8 mouse cellular contexts compared by ENCODE assay signal in the genomic region with DNA sequence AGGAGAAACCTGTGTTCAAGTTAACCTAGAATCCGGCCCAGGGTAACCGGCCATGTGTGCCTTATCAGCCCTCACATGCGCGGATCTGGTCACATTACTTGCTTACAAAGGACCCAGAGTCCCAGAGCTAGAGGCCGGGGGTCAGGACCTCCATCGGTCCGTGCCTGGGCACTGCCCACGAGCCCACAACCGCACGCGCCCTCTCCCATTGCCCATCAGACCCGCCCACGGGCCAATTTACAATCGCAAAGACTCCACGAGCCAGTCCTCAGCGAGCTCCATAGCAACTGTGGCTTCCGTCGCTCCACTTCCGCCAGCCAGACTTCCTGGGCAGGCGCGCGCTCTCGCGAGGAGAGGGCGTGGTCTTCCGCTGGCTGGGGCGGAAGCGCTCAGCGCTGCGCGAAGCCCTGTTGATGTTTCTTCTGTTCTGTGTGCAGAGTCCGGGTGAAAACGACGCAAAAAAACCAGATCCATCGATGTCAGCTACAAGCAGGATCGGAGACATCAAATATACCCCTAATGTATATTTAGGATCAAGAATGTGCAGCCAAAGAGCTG. TPM values are rescaled to one million over a fixed set of nuclear protein-coding genes. Genes with fewer than 3 reads are reported as not detected.
DNase-seq lines count a peak whose midpoint lies in the region; ATAC-seq and TF ChIP-seq lines count a peak whose summit lies in the region.

A gene (minus strand): TSS at position 326 of the 558 bp plus-strand sequence.

- H3K9ac ChIP-seq in embryonic facial prominence, embryonic 13.5 days, result peak within 1 kb of the TSS; percentile 83
- H3K9ac ChIP-seq in limb, embryonic 12.5 days (replicated peaks), result peak within 1 kb of the TSS; percentile 63
- H3K9ac ChIP-seq in midbrain, embryonic 15.5 days, result peak within 1 kb of the TSS; percentile 64

- peaks cover 32% of the 10 kb centered on the region for H3K36me3 ChIP-seq in embryonic facial prominence, embryonic 13.5 days
- no peaks in the 10 kb centered on the region for H3K36me3 ChIP-seq in kidney, adult 2 months (ENCODE audit: control insufficient read depth, insufficient read depth, low read length)
- H3K36me3 ChIP-seq in limb, embryonic 12.5 days, result peaks cover 32% of the 10 kb centered on the region
- peaks cover 15% of the 10 kb centered on the region; the same call in 1 of the 2 replicates for H3K36me3 ChIP-seq in midbrain, embryonic 15.5 days (replicated peaks)
- peaks cover 5% of the 10 kb centered on the region for H3K36me3 ChIP-seq in spleen, adult 2 months (ENCODE audit: control insufficient read depth, insufficient read depth, low read length)

- peak; percentile 81 for ATAC-seq in embryonic facial prominence, embryonic 13.5 days (ENCODE audit: insufficient number of reproducible peaks, insufficient read depth, low FRiP score, low TSS enrichment, low read depth)
- ATAC-seq in limb, embryonic 12.5 days (ENCODE audit: insufficient number of reproducible peaks, insufficient read depth, low FRiP score, low TSS enrichment, low read depth), result peak; percentile 93
- peak; percentile 96 for ATAC-seq in midbrain, embryonic 15.5 days (replicated peaks)

- no peaks in the 10 kb centered on the region for H3K27me3 ChIP-seq in embryonic facial prominence, embryonic 13.5 days
- H3K27me3 ChIP-seq in kidney, adult 2 months (replicated peaks; ENCODE audit: control insufficient read depth, insufficient read depth, low read length), result no peaks in the 10 kb centered on the region
- no peaks in the 10 kb centered on the region for H3K27me3 ChIP-seq in limb, embryonic 12.5 days
- no peaks in the 10 kb centered on the region for H3K27me3 ChIP-seq in midbrain, embryonic 15.5 days (replicated peaks)
- no peaks in the 10 kb centered on the region for H3K27me3 ChIP-seq in spleen, adult 2 months (ENCODE audit: control insufficient read depth, insufficient read depth, low read length)

- peak within 1 kb of the TSS; percentile 90 for H3K4me2 ChIP-seq in embryonic facial prominence, embryonic 13.5 days
- peak within 1 kb of the TSS; percentile 76 for H3K4me2 ChIP-seq in limb, embryonic 12.5 days
- peak within 1 kb of the TSS; percentile 81 for H3K4me2 ChIP-seq in midbrain, embryonic 15.5 days

- H3K4me3 ChIP-seq in embryonic facial prominence, embryonic 13.5 days, result peak within 1 kb of the TSS; percentile 82
- peak within 1 kb of the TSS; percentile 85 for H3K4me3 ChIP-seq in kidney, adult 2 months (ENCODE audit: insufficient read depth, low read depth, low read length)
- peak within 1 kb of the TSS; percentile 67 for H3K4me3 ChIP-seq in limb, embryonic 12.5 days (replicated peaks)
- H3K4me3 ChIP-seq in midbrain, embryonic 15.5 days, result peak within 1 kb of the TSS; percentile 64
- peak within 1 kb of the TSS; percentile 68 for H3K4me3 ChIP-seq in spleen, adult 2 months (ENCODE audit: extremely low read depth, insufficient read depth, insufficient read length)

- no peaks in the 10 kb centered on the region for H3K9me3 ChIP-seq in embryonic facial prominence, embryonic 13.5 days
- no peaks in the 10 kb centered on the region for H3K9me3 ChIP-seq in limb, embryonic 12.5 days
- H3K9me3 ChIP-seq in midbrain, embryonic 15.5 days, result no peaks in the 10 kb centered on the region

- peaks cover 24% of the 10 kb centered on the region for H3K4me1 ChIP-seq in embryonic facial prominence, embryonic 13.5 days
- H3K4me1 ChIP-seq in kidney, adult 2 months (ENCODE audit: control insufficient read depth, insufficient read depth, low read length), result peaks cover 6% of the 10 kb centered on the region
- peaks cover 17% of the 10 kb centered on the region for H3K4me1 ChIP-seq in limb, embryonic 12.5 days (replicated peaks)
- H3K4me1 ChIP-seq in midbrain, embryonic 15.5 days, result peaks cover 32% of the 10 kb centered on the region
- H3K4me1 ChIP-seq in spleen, adult 2 months (ENCODE audit: control insufficient read depth, insufficient read depth, insufficient read length), result peaks cover 12% of the 10 kb centered on the region; the same call in 1 of the 2 replicates

- H3K27ac ChIP-seq in embryonic facial prominence, embryonic 13.5 days, result peak within 1 kb of the TSS; percentile 78
- H3K27ac ChIP-seq in kidney, adult 2 months (ENCODE audit: insufficient read depth, low read depth, low read length), result peak within 1 kb of the TSS; percentile 88
- H3K27ac ChIP-seq in limb, embryonic 12.5 days, result peak within 1 kb of the TSS; percentile 74
- H3K27ac ChIP-seq in midbrain, embryonic 15.5 days, result peak within 1 kb of the TSS; percentile 81
- peak within 1 kb of the TSS; percentile 75 for H3K27ac ChIP-seq in spleen, adult 2 months (ENCODE audit: insufficient read depth, low read length)

- peak; percentile 89 for DNase-seq in 3134 (ENCODE audit: extremely low read depth, insufficient read length, low spot score)
- peak; percentile 95 to 96 for DNase-seq in adrenal gland, postnatal 36 days
- DNase-seq in heart, adult 18-20 months, result peak; percentile 92 to 94
- DNase-seq in kidney, adult 2 months, result peak; percentile 95
- peak; percentile 81 to 91 for DNase-seq in spleen, adult 2 months (ENCODE audit: low read depth in 1 of 2, low spot score in 2 of 2)

- no peak for TF ChIP-seq CTCF in kidney, adult 2 months (conservative IDR thresholded peaks at IDR 0.05; ENCODE audit: insufficient read depth, insufficient read length, low read depth, low read length)
- TF ChIP-seq CTCF in spleen, adult 2 months (IDR thresholded peaks at IDR 0.05; ENCODE audit: extremely low read depth, insufficient read depth, insufficient read length, insufficient replicate concordance), result no peak

- TF ChIP-seq POLR2A in kidney, adult 2 months (IDR thresholded peaks at IDR 0.05; ENCODE audit: low read depth, low read length), result peak; percentile 88
- peak; percentile 92; the same call in 1 of the 2 replicates for TF ChIP-seq POLR2A in spleen, adult 2 months (IDR thresholded peaks at IDR 0.05; ENCODE audit: low read depth, low read length)

- under 1% methylated on average over 36 of the region's 36 CpGs for WGBS in embryonic facial prominence, embryonic 13.5 days
- under 1% methylated on average over 36 of the region's 36 CpGs for WGBS in kidney, adult 2 months
- under 1% methylated on average over 36 of the region's 36 CpGs for WGBS in limb, embryonic 12.5 days
- WGBS in midbrain, embryonic 15.5 days, result under 1% methylated on average over 36 of the region's 36 CpGs
- WGBS in spleen, adult 2 months, result under 1% methylated on average over 36 of the region's 36 CpGs

RNA-seq across cellular contexts. Expression of the gene that starts here (rescaled TPM):
- 10 to 100 TPM; 16.1 to 17.2 TPM for total RNA-seq in adrenal gland, postnatal 36 days (2021)
- polyA plus RNA-seq in embryonic facial prominence, embryonic 13.5 days (2015; fragmentation: Nextera tagmentation; extraction: Ambion mirVana), result 31.5 and 33.0 TPM in 2 replicates
- total RNA-seq in heart, adult 18-20 months (2021), result 1 to 10 TPM; 7.5 to 8.6 TPM
- 15.4 and 16.1 TPM in 2 replicates for polyA plus RNA-seq in kidney, adult 2 months (2012; rRNA removed)
- polyA plus RNA-seq in limb, embryonic 12.5 days (2016; fragmentation: Nextera tagmentation; extraction: Ambion mirVana), result 35.2 and 35.3 TPM in 2 replicates
- 38.5 and 40.3 TPM in 2 replicates for polyA plus RNA-seq in midbrain, embryonic 15.5 days (2015; fragmentation: Nextera tagmentation; extraction: Ambion mirVana)
- polyA plus RNA-seq in spleen, adult 2 months (2012; rRNA removed), result 12.8 and 20.1 TPM in 2 replicates

Comparison
In these comparisons a context has a peak if more than half of its experiments do, and no peak if none do; other contexts are left out.
1. Peak in every context shown above with its lines: DNase-seq, ATAC-seq, H3K4me3 ChIP-seq and H3K27ac ChIP-seq.